Mouse (Mus musculus) ES-Bruce4 (cell line): ENCODE measurements around the gene S1pr3.

Experiments used
- CTCF ChIP-seq: IDR thresholded peaks from one replicate; pipeline ENCODE4 v1.8.1; 2011; ENCODE audit warnings: low read depth, low read length
- EP300 ChIP-seq: IDR thresholded peaks from 2 replicates; pipeline ENCODE4 v1.6.1; 2011; ENCODE audit warnings: low read depth, low read length; ENCODE audit not compliant: insufficient read depth
- POLR2A ChIP-seq: IDR thresholded peaks from one replicate; pipeline ENCODE4 v1.8.1; 2011; ENCODE audit warnings: low read length; ENCODE audit not compliant: insufficient read depth

DNA sequence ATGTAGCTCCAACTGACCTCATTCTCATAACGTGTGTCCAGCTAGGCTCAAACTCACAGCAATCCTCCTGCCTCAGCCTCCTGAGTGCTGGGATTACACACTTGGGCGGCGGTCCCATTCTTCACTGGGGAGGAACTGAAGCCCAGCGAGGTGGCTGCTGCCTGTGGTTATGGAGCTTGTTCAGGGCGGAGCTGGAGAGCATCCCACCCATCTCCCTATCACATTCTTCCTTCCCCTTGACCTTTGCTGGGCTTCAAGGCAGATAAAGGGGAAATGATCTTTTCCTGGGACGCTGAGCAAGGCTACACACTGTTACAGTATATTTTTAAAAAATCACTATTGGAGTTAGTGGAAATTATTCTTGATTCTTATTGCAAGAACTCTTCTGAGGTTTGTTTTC lies 43.2 kb upstream of the S1pr3 start:
- TF ChIP-seq CTCF = no peak
- TF ChIP-seq POLR2A = no peak
- TF ChIP-seq EP300 = no peak
